Mouse (Mus musculus) heart, embryonic 11.5 days (tissue): ENCODE data around the gene Abhd14b. TPM values are rescaled to one million over a fixed set of nuclear protein-coding genes. Genes with fewer than 3 reads are reported as not detected.
"Not testable (repeated sequence)": the region's sequence is repeated elsewhere in the genome, so short reads cannot be mapped to it uniquely, and the experiment has no call there.

Source experiments
- ATAC-seq: fragments of 200-750 bp; cut with Nextera tagmentation; replicated peaks from 2 replicates; pipeline ENCODE4 v1.8.0; 2017; ENCODE audit warnings: moderate library complexity; ENCODE audit not compliant: insufficient number of reproducible peaks, low FRiP score, low TSS enrichment
- H3K27ac ChIP-seq: fragments of 300-500 bp; sonication (generic); 2 replicates; pipeline ENCODE4 v1.5.1; 2014; ENCODE audit warnings: mild to moderate bottlenecking, low read depth, low read length
- H3K27me3 ChIP-seq: fragments of 300-500 bp; sonication (generic); 2 replicates; pipeline ENCODE4 v1.6.1; 2014; ENCODE audit warnings: mild to moderate bottlenecking, low read length, mixed read lengths; ENCODE audit not compliant: control insufficient read depth, insufficient read depth
- H3K36me3 ChIP-seq: fragments of 300-500 bp; sonication (generic); 2 replicates; pipeline ENCODE4 v1.6.1; 2014; ENCODE audit warnings: mild to moderate bottlenecking, low read length, moderate library complexity, mixed read lengths; ENCODE audit not compliant: control insufficient read depth, insufficient read depth
- H3K4me1 ChIP-seq: fragments of 300-500 bp; sonication (generic); 2 replicates; pipeline ENCODE4 v1.6.1; 2014; ENCODE audit warnings: low read length; ENCODE audit not compliant: control insufficient read depth, insufficient read depth
- H3K4me2 ChIP-seq: fragments of 300-500 bp; sonication (generic); 2 replicates; pipeline ENCODE4 v1.6.1; 2014; ENCODE audit warnings: mild to moderate bottlenecking, moderate library complexity
- H3K4me3 ChIP-seq: fragments of 300-500 bp; sonication (generic); 2 replicates; pipeline ENCODE4 v1.5.1; 2014; ENCODE audit warnings: low read depth, low read length
- H3K9ac ChIP-seq: fragments of 300-500 bp; sonication (generic); 2 replicates; pipeline ENCODE4 v1.6.1; 2014; ENCODE audit warnings: mild to moderate bottlenecking, low read depth, low read length, moderate library complexity
- H3K9me3 ChIP-seq: fragments of 300-500 bp; sonication (generic); replicated peaks from 2 replicates; pipeline ENCODE4 v1.6.1; 2016; ENCODE audit warnings: low read length; ENCODE audit not compliant: control insufficient read depth
- WGBS: fragments of 180-500 bp; shearing (Covaris S2); extraction: QIAGEN DNeasy Blood & Tissue Kit; methylation state at CpG from one replicate; pipeline ENCODE4 v1.1.7; 2014; ENCODE audit not compliant: insufficient replicate concordance; 5-methylcytosine and 5-hydroxymethylcytosine counted together
- polyA plus RNA-seq: library from polyadenylated mRNA; unstranded; fragments of >200 nt; fragmentation: Nextera tagmentation; extraction: Ambion mirVana; gene quantifications from 2 replicates; pipeline ENCODE4 v1.2.1, GENCODE M21; 2014

Abhd14b gene
- polyA plus RNA-seq, 1 experiment from 2014 or later, result 5.0 TPM

GRCm38 (mm10) chr9:106478101-106478500 is 30.8 kb downstream of the Abhd14b start:
- 77% methylated on average over 9 of the region's 9 CpGs for WGBS
- Histone ChIP-seq H3K27me3 (no peaks in the 10 kb centered on the region), H3K9ac (peak overlapping the region; percentile 63; the same call in 1 of the 2 replicates), H3K36me3 (peaks cover 5% of the 10 kb centered on the region), H3K4me1 (peaks cover 23% of the 10 kb centered on the region), H3K27ac (no peak overlapping the region), H3K9me3 (no peaks in the 10 kb centered on the region), H3K4me3 (peak overlapping the region; percentile 57), H3K4me2 (peak overlapping the region; percentile 77)
- ATAC-seq, result no peak

GRCm38 (mm10) chr9:106480541-106480940 is 33.3 kb downstream of the Abhd14b start:
- Histone ChIP-seq H3K27ac (no peak overlapping the region), H3K27me3 (no peaks in the 10 kb centered on the region), H3K9ac (no peak overlapping the region), H3K4me1 (peaks cover 13% of the 10 kb centered on the region), H3K4me3 (no peak overlapping the region), H3K9me3 (no peaks in the 10 kb centered on the region), H3K4me2 (no peak overlapping the region), H3K36me3 (peaks cover 21% of the 10 kb centered on the region)
- WGBS, result 90% methylated on average over 7 of the region's 7 CpGs
- no peak for ATAC-seq

GRCm38 (mm10) chr9:106481075-106481474 is 33.8 kb downstream of the Abhd14b start:
- H3K9me3 ChIP-seq, result no peaks in the 10 kb centered on the region
- H3K9ac ChIP-seq, result no peak overlapping the region
- no peak for ATAC-seq
- H3K4me3 ChIP-seq, result no peak overlapping the region
- peaks cover 9% of the 10 kb centered on the region for H3K4me1 ChIP-seq
- H3K27ac ChIP-seq, result no peak overlapping the region
- H3K4me2 ChIP-seq, result no peak overlapping the region
- no peaks in the 10 kb centered on the region for H3K27me3 ChIP-seq
- 92% methylated on average over 15 of the region's 15 CpGs for WGBS
- peaks cover 21% of the 10 kb centered on the region for H3K36me3 ChIP-seq

- Histone ChIP-seq H3K9me3 (no peaks in the 10 kb centered on the region), H3K36me3 (peaks cover 21% of the 10 kb centered on the region), H3K9ac (no peak overlapping the region), H3K4me3 (no peak overlapping the region), H3K27ac (no peak overlapping the region), H3K4me2 (no peak overlapping the region), H3K27me3 (no peaks in the 10 kb centered on the region), H3K4me1 (peaks cover 3% of the 10 kb centered on the region)
- WGBS, result 89% methylated on average over 13 of the region's 13 CpGs
- ATAC-seq, result no peak
Observed at GRCm38 (mm10) chr9:106481676-106482075, 34.4 kb downstream of the Abhd14b start.

GRCm38 (mm10) chr9:106482578-106483115 is 35.4 kb downstream of the Abhd14b start:
- H3K4me1 ChIP-seq, result peaks cover 3% of the 10 kb centered on the region
- no peaks in the 10 kb centered on the region for H3K27me3 ChIP-seq
- H3K36me3 ChIP-seq, result peaks cover 21% of the 10 kb centered on the region
- no peak for ATAC-seq
- no peak overlapping the region for H3K4me2 ChIP-seq
- 83% methylated on average over 17 of the region's 17 CpGs for WGBS
- no peak overlapping the region for H3K27ac ChIP-seq
- H3K4me3 ChIP-seq, result no peak overlapping the region
- H3K9me3 ChIP-seq, result no peaks in the 10 kb centered on the region
- no peak overlapping the region for H3K9ac ChIP-seq

- no peak for ATAC-seq
- Histone ChIP-seq H3K36me3 (peaks cover 21% of the 10 kb centered on the region), H3K9ac (no peak overlapping the region), H3K27ac (no peak overlapping the region), H3K4me3 (no peak overlapping the region), H3K4me2 (no peak overlapping the region), H3K9me3 (no peaks in the 10 kb centered on the region), H3K27me3 (no peaks in the 10 kb centered on the region), H3K4me1 (peaks cover 1% of the 10 kb centered on the region)
- WGBS, result 94% methylated on average over 10 of the region's 10 CpGs
Observed at GRCm38 (mm10) chr9:106483136-106483535, 35.9 kb downstream of the Abhd14b start.

GRCm38 (mm10) chr9:106483606-106484005 is 36.3 kb downstream of the Abhd14b start:
- Histone ChIP-seq H3K27me3 (no peaks in the 10 kb centered on the region), H3K9ac (no peak overlapping the region), H3K27ac (no peak overlapping the region), H3K4me1 (no peaks in the 10 kb centered on the region), H3K36me3 (peaks cover 21% of the 10 kb centered on the region), H3K9me3 (no peaks in the 10 kb centered on the region), H3K4me2 (no peak overlapping the region), H3K4me3 (no peak overlapping the region)
- no peak for ATAC-seq
- WGBS, result 88% methylated on average over 17 of the region's 17 CpGs

GRCm38 (mm10) chr9:106485076-106485475 is 37.8 kb downstream of the Abhd14b start:
- no peak overlapping the region for H3K9ac ChIP-seq
- H3K27me3 ChIP-seq, result no peaks in the 10 kb centered on the region
- no peak overlapping the region for H3K4me2 ChIP-seq
- no peaks in the 10 kb centered on the region for H3K9me3 ChIP-seq
- peaks cover 21% of the 10 kb centered on the region for H3K36me3 ChIP-seq
- 79% methylated on average over 10 of the region's 10 CpGs for WGBS
- no peak overlapping the region for H3K4me3 ChIP-seq
- H3K4me1 ChIP-seq, result no peaks in the 10 kb centered on the region
- ATAC-seq, result no peak
- H3K27ac ChIP-seq, result no peak overlapping the region

GRCm38 (mm10) chr9:106487602-106488001 is 40.3 kb downstream of the Abhd14b start:
- not testable (repeated sequence) for H3K4me3 ChIP-seq, H3K9ac ChIP-seq, ATAC-seq, H3K27me3 ChIP-seq, H3K4me1 ChIP-seq, H3K4me2 ChIP-seq, H3K27ac ChIP-seq, H3K9me3 ChIP-seq
- 77% methylated on average over 6 of the region's 6 CpGs for WGBS
- H3K36me3 ChIP-seq, result peaks cover 21% of the 10 kb centered on the region
